8 mouse cellular contexts compared by ENCODE assay signal in genomic region chr19:47579788-47580631, GRCm38 (mm10). TPM values are rescaled to one million over a fixed set of nuclear protein-coding genes. Genes with fewer than 3 reads are reported as not detected.
DNase-seq lines count a peak whose midpoint lies in the region; ATAC-seq and TF ChIP-seq lines count a peak whose summit lies in the region.

No protein-coding gene starts in this region.

- no peaks in the 10 kb centered on the region for H3K36me3 ChIP-seq in C2C12 (ENCODE audit: control insufficient read depth, insufficient read depth)
- H3K36me3 ChIP-seq in lung, embryonic 16.5 days (ENCODE audit: control insufficient read depth, insufficient read depth, low read length): no peaks in the 10 kb centered on the region

- peaks cover 18% of the 10 kb centered on the region for H3K4me1 ChIP-seq in lung, embryonic 16.5 days (replicated peaks; ENCODE audit: control insufficient read depth, insufficient read depth, low read length)
- peaks cover 3% of the 10 kb centered on the region; the same call in 1 of the 2 replicates for H3K4me1 ChIP-seq in olfactory bulb, adult 2 months (ENCODE audit: control insufficient read depth, insufficient read depth, low read length)

- peak overlapping the region; percentile 89 for H3K27ac ChIP-seq in lung, embryonic 16.5 days (ENCODE audit: low read length)
- 0 out of 2 replicates have a peak overlapping the region, but pooled peaks have one; percentile 26 for H3K27ac ChIP-seq in olfactory bulb, adult 2 months (ENCODE audit: insufficient read depth, low read depth, low read length)

- no peak for TF ChIP-seq POLR2A in olfactory bulb, adult 2 months (IDR thresholded peaks at IDR 0.05; ENCODE audit: insufficient read depth, low read depth, low read length)

- H3K4me2 ChIP-seq in lung, embryonic 16.5 days (ENCODE audit: low read depth, low read length): peak overlapping the region; percentile 64

- H3K79me2 ChIP-seq in C2C12 (ENCODE audit: control insufficient read depth, insufficient read depth): peaks cover 55% of the 10 kb centered on the region

- H3K79me3 ChIP-seq in C2C12 (ENCODE audit: low read depth): peaks cover 48% of the 10 kb centered on the region

- peak overlapping the region; percentile 94 for H3K9ac ChIP-seq in lung, embryonic 16.5 days (ENCODE audit: low read length)

- H3ac ChIP-seq in C2C12 (ENCODE audit: control insufficient read depth, insufficient read length, low read depth): peak overlapping the region; percentile 84

- H3K4me3 ChIP-seq in C2C12 (ENCODE audit: insufficient read depth, poor library complexity, severe bottlenecking): peak overlapping the region; percentile 92
- H3K4me3 ChIP-seq in lung, embryonic 16.5 days (ENCODE audit: low read length): peak overlapping the region; percentile 75
- H3K4me3 ChIP-seq in olfactory bulb, adult 2 months (ENCODE audit: insufficient read depth, low read depth, low read length): peak overlapping the region; percentile 59

- DNase-seq in NIH3T3 (ENCODE audit: low read depth): peak; percentile 63
- peak; percentile 37 to 66 for DNase-seq in heart, adult 18-20 months
- DNase-seq in kidney, adult 11 months: peak; percentile 32
- peak; percentile 38 for DNase-seq in yolk sac, embryonic 10.5 days (ENCODE audit: low spot score)

- H3K9me3 ChIP-seq in lung, embryonic 16.5 days (ENCODE audit: control insufficient read depth, low read length): no peaks in the 10 kb centered on the region

- peak; percentile 31 for ATAC-seq in common myeloid progenitor, adult 5-6 weeks (replicated peaks; ENCODE audit: low read depth, poor library complexity, severe bottlenecking)
- ATAC-seq in lung, embryonic 16.5 days (ENCODE audit: low read depth): peak; percentile 73

- WGBS in lung, embryonic 16.5 days: under 1% methylated on average over 72 of the region's 96 CpGs
- WGBS in olfactory bulb, adult 2 months: 4% methylated on average over 96 of the region's 96 CpGs

- no peak for TF ChIP-seq CTCF in C2C12 (IDR thresholded peaks at IDR 0.05; ENCODE audit: control insufficient read depth, insufficient read depth, insufficient read length)
- TF ChIP-seq CTCF in olfactory bulb, adult 2 months (IDR thresholded peaks at IDR 0.05; ENCODE audit: insufficient read depth, low read depth, low read length): no peak

- H3K27me3 ChIP-seq in C2C12 (ENCODE audit: control insufficient read depth, insufficient read depth, insufficient read length): no peaks in the 10 kb centered on the region
- H3K27me3 ChIP-seq in lung, embryonic 16.5 days (ENCODE audit: control insufficient read depth, insufficient read depth, low read depth, low read length): no peaks in the 10 kb centered on the region

TF ChIP-seq in C2C12, 6 proteins besides CTCF, POLR2A, EP300 and RAD21:
- TF ChIP-seq MYOG (IDR thresholded peaks at IDR 0.05; ENCODE audit: control insufficient read depth, extremely low read depth, insufficient read length) (no peak), MAX (IDR thresholded peaks at IDR 0.05) (no peak), USF1 (IDR thresholded peaks at IDR 0.05; ENCODE audit: low read depth) (no peak), CEBPB (IDR thresholded peaks at IDR 0.05; ENCODE audit: low read depth) (no peak), FOSL1 (IDR thresholded peaks at IDR 0.05; ENCODE audit: insufficient read depth, low read length, poor library complexity, severe bottlenecking) (no peak), MYOD1 (IDR thresholded peaks at IDR 0.05; ENCODE audit: control insufficient read depth, insufficient read length, low read depth) (no peak)
TF ChIP-seq in C2C12: peak in this region for 0.

RNA-seq across cellular contexts. Expression of gene Slk, which starts 0.5 kb away (rescaled TPM):
- 10.7 TPM for polyA plus RNA-seq in C2C12 (2012; fragmentation: generic; extraction: Trizol)
- total RNA-seq in common myeloid progenitor, adult 5-6 weeks (2017): 181 TPM in 2 replicates
- 10 to 100 TPM; 72.8 to 83.3 TPM for total RNA-seq in heart, adult 18-20 months (2021)
- 11.8 and 12.3 TPM in 2 replicates for polyA plus RNA-seq in lung, embryonic 16.5 days (2015; fragmentation: Nextera tagmentation; extraction: Ambion mirVana)
- polyA plus RNA-seq in olfactory bulb, adult 2 months (2012; ENCODE audit: insufficient read depth, insufficient read length, low replicate concordance, missing spikeins): 165 TPM in 1 of 2 replicates, not detected in the other

RNA-seq across cellular contexts. Expression of gene Stn1, which starts 42.7 kb away (rescaled TPM):
- polyA plus RNA-seq in C2C12 (2012; fragmentation: generic; extraction: Trizol): 50.7 TPM
- total RNA-seq in common myeloid progenitor, adult 5-6 weeks (2017): 8.0 and 12.4 TPM in 2 replicates
- total RNA-seq in heart, adult 18-20 months (2021): 10 to 100 TPM; 17.2 to 17.3 TPM
- 55.5 and 59.7 TPM in 2 replicates for polyA plus RNA-seq in lung, embryonic 16.5 days (2015; fragmentation: Nextera tagmentation; extraction: Ambion mirVana)
- not detected in 2 replicates for polyA plus RNA-seq in olfactory bulb, adult 2 months (2012; ENCODE audit: insufficient read depth, insufficient read length, low replicate concordance, missing spikeins)

Comparison
In these comparisons a context has a peak if more than half of its experiments do, and no peak if none do; other contexts are left out.
1. Peak in every context shown above with its lines: DNase-seq, ATAC-seq, H3K4me3 ChIP-seq and H3K27ac ChIP-seq.